Mouse (Mus musculus) cerebellum, adult 11-12 months (tissue): ENCODE measurements around the gene Lman2.

Experiments used
- DNase-seq: peaks from one replicate; pipeline ENCODE4 v3.0.0; 2022

The Lman2 gene

DNA sequence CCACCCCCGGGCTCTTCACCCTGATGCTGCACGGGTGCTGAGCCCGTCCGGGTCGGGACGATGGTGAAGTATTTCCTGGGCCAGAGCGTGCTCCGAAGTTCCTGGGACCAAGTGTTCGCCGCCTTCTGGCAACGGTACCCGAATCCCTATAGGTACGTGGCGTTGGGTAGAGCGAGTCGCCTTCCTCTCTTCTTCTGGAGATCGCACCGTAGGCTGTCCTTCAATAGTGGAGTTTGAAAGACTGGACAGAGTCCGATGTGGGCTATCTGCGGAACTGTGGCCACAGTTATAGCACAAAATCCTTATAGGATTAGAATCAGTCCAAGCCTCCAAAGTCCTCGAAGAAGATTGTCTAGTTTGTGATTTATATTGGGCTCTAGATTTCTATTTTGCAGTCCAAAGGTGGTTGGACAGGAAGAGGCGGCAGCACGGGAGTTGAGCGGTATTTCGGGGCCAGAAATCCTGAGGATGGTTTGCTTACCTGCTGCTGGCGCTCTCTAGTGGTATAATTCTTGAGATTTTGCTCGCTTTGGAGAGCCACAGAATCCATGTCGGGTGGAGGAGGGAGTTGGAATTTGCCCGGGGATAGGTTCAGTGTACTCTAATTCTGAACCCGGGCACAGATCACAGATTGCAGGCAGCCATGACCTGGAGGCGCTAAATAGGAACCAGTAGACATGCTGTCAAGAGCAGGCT lies 40.3 kb downstream of the Lman2 start:
- peak; percentile 46 for DNase-seq

DNA sequence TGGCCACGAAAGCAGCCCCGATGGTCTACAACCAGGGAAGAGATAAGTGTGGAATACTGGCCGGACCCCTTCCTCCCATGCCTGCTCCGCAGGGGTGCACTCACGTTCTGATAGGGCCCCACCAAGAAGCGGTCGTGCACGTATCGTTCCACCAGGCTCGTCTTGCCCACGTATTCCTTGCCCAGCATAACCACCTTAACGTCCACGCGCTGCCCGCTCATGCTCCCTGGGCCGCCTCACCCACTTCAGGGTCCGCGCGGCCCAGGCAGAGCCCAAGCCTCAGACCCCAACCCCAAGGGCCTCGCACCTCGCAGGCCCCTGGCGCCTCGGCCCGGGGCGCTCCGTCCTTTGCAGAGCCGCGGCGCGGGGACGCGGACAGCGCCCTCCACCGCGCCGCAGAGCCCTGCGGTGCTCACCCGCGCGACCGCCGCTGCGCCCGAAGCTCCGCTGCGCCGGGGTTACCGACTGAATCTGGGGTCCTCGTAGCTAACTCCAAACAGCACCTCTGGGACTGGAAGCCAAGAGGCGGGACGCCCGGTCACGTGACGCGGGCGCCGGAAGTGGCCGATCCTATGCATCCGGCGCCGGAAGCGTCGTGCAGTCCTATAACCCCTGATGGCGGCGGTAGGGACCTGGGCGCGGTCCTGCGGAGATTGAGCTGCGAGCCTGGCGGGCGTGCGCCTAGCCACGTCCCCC lies 41.0 kb downstream of the Lman2 start, which contains the start of gene Rab24:
Gene Rab24 (minus strand): TSS at position 513 of the 696 bp plus-strand sequence.
- peak; percentile 88 for DNase-seq

- DNase-seq: peak; percentile 56
Measured at GRCm38 (mm10) chr13:55319931-55320533, 42.6 kb downstream of the Lman2 start, which contains the start of gene Prelid1. Gene Prelid1, plus strand, starts transcription at chr13:55320500.

GRCm38 (mm10) chr13:55318351-55318750 lies 44.2 kb downstream of the Lman2 start:
- no peak for DNase-seq

GRCm38 (mm10) chr13:55314891-55315412 lies 47.6 kb downstream of the Lman2 start:
- no peak for DNase-seq

DNA sequence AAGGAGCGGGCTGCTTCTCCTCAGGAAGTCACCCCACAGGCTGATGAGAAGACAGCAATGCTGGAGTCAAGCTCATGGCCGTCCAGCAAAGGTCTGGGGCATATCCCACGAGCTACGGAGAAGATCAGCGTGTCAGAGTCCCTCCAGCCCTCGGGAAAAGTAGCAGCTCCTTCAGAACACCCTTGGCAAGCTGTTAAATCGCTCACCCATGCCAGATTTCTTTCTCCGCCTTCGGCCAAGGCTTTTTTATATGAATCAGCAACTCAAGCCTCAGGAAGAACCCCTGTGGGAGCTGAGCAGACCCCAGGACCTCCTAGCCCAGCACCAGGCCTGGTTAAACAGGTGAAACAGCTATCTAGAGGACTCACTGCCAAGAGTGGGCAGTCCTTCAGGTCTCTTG lies 49.5 kb downstream of the Lman2 start:
- no peak for DNase-seq

GRCm38 (mm10) chr13:55312028-55312630 lies 50.5 kb downstream of the Lman2 start:
- DNase-seq: no peak

GRCm38 (mm10) chr13:55300913-55301312 lies 61.7 kb downstream of the Lman2 start:
- no peak for DNase-seq

GRCm38 (mm10) chr13:55296760-55297159 lies 65.8 kb downstream of the Lman2 start:
- DNase-seq: no peak
